Mouse (Mus musculus) frontal cortex, postnatal 10 days (tissue): Measurements from ENCODE around the gene Gpc3.
"Not testable (repeated sequence)": the region's sequence is repeated elsewhere in the genome, so short reads cannot be mapped to it uniquely, and the experiment has no call there.

Source experiments
- DNase-seq, 2 experiments: peaks; one replicate each; pipeline ENCODE4 v3.0.0; 2022; ENCODE audit warnings: low spot score in 2 of 2, mixed read lengths in 1 of 2

Gpc3 gene

GRCm38 (mm10) chrX:52412936-52413335, 200.8 kb downstream of the Gpc3 start:
- DNase-seq: no peak

- no peak for DNase-seq
These were observed 212.6 kb downstream of the Gpc3 start for GRCm38 (mm10) chrX:52401188-52401587.

- DNase-seq: no peak
These were observed 238.6 kb downstream of the Gpc3 start for GRCm38 (mm10) chrX:52375129-52375528.

- no peak for DNase-seq
These were observed 239.5 kb downstream of the Gpc3 start for GRCm38 (mm10) chrX:52374209-52374608.

GRCm38 (mm10) chrX:52372436-52372835, 241.3 kb downstream of the Gpc3 start:
- DNase-seq: no peak

GRCm38 (mm10) chrX:52369938-52370758, 243.6 kb downstream of the Gpc3 start:
- DNase-seq: no peak

- no peak for DNase-seq
These were observed 244.3 kb downstream of the Gpc3 start for GRCm38 (mm10) chrX:52369304-52369937.

GRCm38 (mm10) chrX:52366826-52367225, 246.9 kb downstream of the Gpc3 start:
- DNase-seq: no peak

- no peak for DNase-seq
These were observed 248.0 kb downstream of the Gpc3 start for GRCm38 (mm10) chrX:52365790-52366189.

- no peak for DNase-seq
These were observed 251.3 kb downstream of the Gpc3 start for GRCm38 (mm10) chrX:52362241-52363011.

GRCm38 (mm10) chrX:52352981-52353380, 260.8 kb downstream of the Gpc3 start:
- DNase-seq: no peak

GRCm38 (mm10) chrX:52350631-52351030, 263.1 kb downstream of the Gpc3 start:
- not testable (repeated sequence) for DNase-seq

GRCm38 (mm10) chrX:52348773-52349172, 265.0 kb downstream of the Gpc3 start:
- DNase-seq: no peak

- DNase-seq: no peak
These were observed 269.7 kb downstream of the Gpc3 start for GRCm38 (mm10) chrX:52344018-52344417.

GRCm38 (mm10) chrX:52340251-52340650, 273.5 kb downstream of the Gpc3 start:
- DNase-seq: no peak

GRCm38 (mm10) chrX:52321791-52322190, 292.0 kb downstream of the Gpc3 start:
- no peak for DNase-seq

- DNase-seq: no peak
These were observed 293.1 kb downstream of the Gpc3 start for GRCm38 (mm10) chrX:52320653-52321052.

- no peak for DNase-seq
These were observed 302.8 kb downstream of the Gpc3 start for GRCm38 (mm10) chrX:52310976-52311375.

GRCm38 (mm10) chrX:52305226-52305625, 308.5 kb downstream of the Gpc3 start:
- DNase-seq: no peak

GRCm38 (mm10) chrX:52288792-52289191, 325.0 kb downstream of the Gpc3 start:
- no peak for DNase-seq

GRCm38 (mm10) chrX:52287944-52288343, 325.8 kb downstream of the Gpc3 start:
- DNase-seq: no peak

GRCm38 (mm10) chrX:52282070-52282469, 331.7 kb downstream of the Gpc3 start:
- no peak for DNase-seq
